Mouse (Mus musculus): ENCODE results near the gene Reep3. TPM values are rescaled to one million over a fixed set of nuclear protein-coding genes. Genes with fewer than 3 reads are reported as not detected.
"Not testable (repeated sequence)": the region's sequence is repeated elsewhere in the genome, so short reads cannot be mapped to it uniquely, and the experiment has no call there.

Gene Reep3
- polyA plus RNA-seq, 1 experiment from 2014 or later = 50.3 TPM

GRCm38 (mm10) chr10:67123756-67124155 lies 27.0 kb upstream of the Reep3 start:
- H3K36me3 ChIP-seq = no peaks in the 10 kb centered on the region
- no peak overlapping the region for H3K4me2 ChIP-seq (replicated peaks)
- WGBS = 65% methylated on average over 2 of the region's 2 CpGs
- H3K4me3 ChIP-seq = no peak overlapping the region
- no peak for ATAC-seq (ENCODE audit: low FRiP score, low read depth)
- H3K4me1 ChIP-seq = peaks cover 32% of the 10 kb centered on the region
- no peaks in the 10 kb centered on the region for H3K9me3 ChIP-seq
- H3K27ac ChIP-seq = no peak overlapping the region
- 0 out of 2 replicates have a peak, but pooled peaks cover 4% of the 10 kb centered on the region for H3K27me3 ChIP-seq
- H3K9ac ChIP-seq = no peak overlapping the region

- Histone ChIP-seq H3K9ac (no peak overlapping the region), H3K9me3 (no peaks in the 10 kb centered on the region), H3K36me3 (no peaks in the 10 kb centered on the region), H3K27ac (no peak overlapping the region), H3K4me1 (peaks cover 41% of the 10 kb centered on the region), H3K4me2 (replicated peaks) (no peak overlapping the region), H3K4me3 (no peak overlapping the region), H3K27me3 (0 out of 2 replicates have a peak, but pooled peaks cover 2% of the 10 kb centered on the region)
- no peak for ATAC-seq (ENCODE audit: low FRiP score, low read depth)
- WGBS = 75% methylated on average over 2 of the region's 2 CpGs
Measured at GRCm38 (mm10) chr10:67120640-67121039, 23.9 kb upstream of the Reep3 start.

DNA sequence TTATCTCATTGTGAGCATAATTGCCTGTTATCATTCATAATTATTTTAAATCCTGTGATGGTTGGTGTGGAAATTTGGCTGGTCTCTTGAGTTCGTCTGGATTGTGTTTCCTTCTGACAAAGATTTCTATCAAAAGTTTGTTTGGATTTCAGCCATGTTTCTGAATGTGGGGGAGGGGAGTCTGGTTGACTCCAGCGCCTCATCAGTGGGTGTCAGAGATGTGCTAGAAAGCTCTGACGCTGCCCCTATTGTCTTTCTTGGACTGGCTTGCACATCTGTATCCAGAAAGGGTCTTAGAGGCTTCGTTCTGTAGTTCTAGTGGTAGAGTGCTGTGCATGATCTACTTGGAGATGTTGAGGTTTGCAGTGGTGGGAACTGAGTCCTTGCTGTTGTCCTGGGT lies 23.4 kb upstream of the Reep3 start:
- Histone ChIP-seq H3K9ac (no peak overlapping the region), H3K27me3 (no peaks in the 10 kb centered on the region), H3K9me3 (no peaks in the 10 kb centered on the region), H3K4me1 (peaks cover 41% of the 10 kb centered on the region), H3K4me2 (replicated peaks) (no peak overlapping the region), H3K4me3 (no peak overlapping the region), H3K27ac (no peak overlapping the region), H3K36me3 (no peaks in the 10 kb centered on the region)
- no peak for ATAC-seq (ENCODE audit: low FRiP score, low read depth)
- WGBS = 76% methylated on average over 4 of the region's 4 CpGs

DNA sequence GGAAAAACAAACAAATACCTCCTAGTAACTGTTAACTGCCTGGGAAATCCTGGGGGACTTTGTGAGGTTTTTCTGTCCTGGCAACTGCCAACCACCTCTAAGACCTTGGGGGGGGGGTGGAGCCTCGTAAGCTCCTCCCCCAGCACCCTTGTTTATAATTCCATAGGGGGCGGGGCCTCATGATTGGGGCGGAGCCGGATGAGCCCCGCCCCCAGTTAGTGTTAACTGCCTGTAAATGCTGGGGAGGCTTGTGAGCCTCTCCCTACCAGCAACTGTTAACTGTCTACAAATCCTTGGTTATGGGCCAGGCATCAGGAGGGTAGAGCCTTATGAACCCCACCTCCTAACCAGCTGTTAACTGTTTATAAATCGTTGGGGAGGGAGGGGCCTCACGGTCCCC lies 22.5 kb upstream of the Reep3 start:
- no peaks in the 10 kb centered on the region for H3K9me3 ChIP-seq
- no peak overlapping the region for H3K4me2 ChIP-seq (replicated peaks)
- H3K36me3 ChIP-seq = no peaks in the 10 kb centered on the region
- H3K4me1 ChIP-seq = peaks cover 50% of the 10 kb centered on the region
- no peak overlapping the region for H3K9ac ChIP-seq
- H3K27me3 ChIP-seq = no peaks in the 10 kb centered on the region
- peak; percentile 34; the same call in 1 of the 2 replicates for ATAC-seq (ENCODE audit: low FRiP score, low read depth)
- no peak overlapping the region for H3K27ac ChIP-seq
- WGBS = 53% methylated on average over 7 of the region's 7 CpGs
- H3K4me3 ChIP-seq = no peak overlapping the region

GRCm38 (mm10) chr10:67116251-67116650 lies 19.5 kb upstream of the Reep3 start:
- H3K9me3 ChIP-seq = no peaks in the 10 kb centered on the region
- no peaks in the 10 kb centered on the region for H3K27me3 ChIP-seq
- 0 out of 2 replicates have a peak, but pooled peaks have one; percentile 20 for ATAC-seq (ENCODE audit: low FRiP score, low read depth)
- no peak overlapping the region for H3K4me3 ChIP-seq
- H3K4me1 ChIP-seq = peaks cover 71% of the 10 kb centered on the region
- peak overlapping the region; percentile 27; the same call in 1 of the 2 replicates for H3K4me2 ChIP-seq (replicated peaks)
- no peak overlapping the region for H3K9ac ChIP-seq
- no peaks in the 10 kb centered on the region for H3K36me3 ChIP-seq
- WGBS = 34% methylated on average over 8 of the region's 8 CpGs
- no peak overlapping the region for H3K27ac ChIP-seq

DNA sequence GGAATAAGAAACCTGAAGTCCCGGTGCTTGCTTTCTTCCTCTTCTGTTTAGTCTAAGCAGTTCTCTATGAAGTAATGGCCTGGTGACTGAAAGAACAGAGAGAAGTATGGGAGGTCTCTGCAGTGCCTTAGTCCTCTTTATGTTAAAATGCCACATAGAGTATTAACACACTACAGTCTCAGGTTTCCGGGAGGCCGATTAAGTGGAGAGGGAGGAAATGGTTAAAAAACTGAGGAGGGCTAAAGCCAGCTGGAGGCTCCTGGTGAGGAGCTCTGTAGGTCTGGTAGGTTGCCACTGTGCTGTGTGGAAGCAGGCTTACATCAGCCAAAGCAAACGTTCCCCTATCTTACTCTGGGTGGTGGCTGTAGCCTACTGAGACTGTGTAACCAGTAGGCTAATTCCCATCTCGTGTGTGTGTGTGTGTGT lies 18.9 kb upstream of the Reep3 start:
- Histone ChIP-seq H3K4me1 (peaks cover 77% of the 10 kb centered on the region), H3K27ac (peak overlapping the region; percentile 69), H3K9ac (no peak overlapping the region), H3K4me3 (no peak overlapping the region), H3K36me3 (no peaks in the 10 kb centered on the region), H3K4me2 (replicated peaks) (peak overlapping the region; percentile 40), H3K9me3 (no peaks in the 10 kb centered on the region), H3K27me3 (no peaks in the 10 kb centered on the region)
- WGBS = 10% methylated on average over 5 of the region's 5 CpGs
- peak; percentile 66 for ATAC-seq (ENCODE audit: low FRiP score, low read depth)

- no peaks in the 10 kb centered on the region for H3K27me3 ChIP-seq
- 0 out of 2 replicates have a peak overlapping the region, but pooled peaks have one; percentile 21 for H3K4me2 ChIP-seq (replicated peaks)
- 4% methylated on average over 6 of the region's 6 CpGs for WGBS
- H3K4me3 ChIP-seq = no peak overlapping the region
- ATAC-seq (ENCODE audit: low FRiP score, low read depth) = no peak
- no peak overlapping the region for H3K9ac ChIP-seq
- no peaks in the 10 kb centered on the region for H3K9me3 ChIP-seq
- no peaks in the 10 kb centered on the region for H3K36me3 ChIP-seq
- peaks cover 78% of the 10 kb centered on the region for H3K4me1 ChIP-seq
- H3K27ac ChIP-seq = peak overlapping the region; percentile 69
Measured at GRCm38 (mm10) chr10:67115115-67115514, 18.4 kb upstream of the Reep3 start.

- no peak overlapping the region for H3K4me2 ChIP-seq (replicated peaks)
- no peak overlapping the region for H3K9ac ChIP-seq
- H3K4me3 ChIP-seq = no peak overlapping the region
- H3K9me3 ChIP-seq = no peaks in the 10 kb centered on the region
- no peaks in the 10 kb centered on the region for H3K36me3 ChIP-seq
- 42% methylated on average over 11 of the region's 11 CpGs for WGBS
- no peak overlapping the region for H3K27ac ChIP-seq
- H3K27me3 ChIP-seq = no peaks in the 10 kb centered on the region
- peaks cover 75% of the 10 kb centered on the region for H3K4me1 ChIP-seq
- no peak for ATAC-seq (ENCODE audit: low FRiP score, low read depth)
Measured at GRCm38 (mm10) chr10:67113833-67114232, 17.1 kb upstream of the Reep3 start.

GRCm38 (mm10) chr10:67112967-67113366 lies 16.2 kb upstream of the Reep3 start:
- not testable (repeated sequence) for H3K4me3 ChIP-seq; H3K4me2 ChIP-seq (replicated peaks); H3K9ac ChIP-seq; H3K9me3 ChIP-seq; H3K27ac ChIP-seq; ATAC-seq (ENCODE audit: low FRiP score, low read depth); H3K36me3 ChIP-seq; H3K27me3 ChIP-seq
- peaks cover 74% of the 10 kb centered on the region for H3K4me1 ChIP-seq
- 80% methylated on average over 5 of the region's 5 CpGs for WGBS

DNA sequence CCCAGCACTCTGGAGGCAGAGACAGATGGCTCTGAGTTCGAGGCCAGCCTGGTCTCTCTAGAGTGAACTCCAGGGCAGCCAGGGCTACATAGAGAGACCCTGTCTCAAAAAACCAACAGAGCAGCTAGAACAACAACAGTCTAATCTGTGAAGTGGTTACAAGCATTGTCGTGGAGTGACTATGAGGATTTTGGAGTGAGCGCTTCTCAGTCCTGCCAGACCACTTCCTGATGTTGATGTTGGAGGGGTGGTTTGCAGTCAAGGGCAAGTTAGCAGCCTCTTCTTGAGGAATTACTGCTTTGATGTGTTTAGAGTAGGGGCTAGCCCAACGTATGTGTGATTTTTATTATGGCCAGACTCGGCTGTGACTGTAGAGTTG lies 15.0 kb upstream of the Reep3 start:
- Histone ChIP-seq H3K27ac (no peak overlapping the region), H3K4me2 (replicated peaks) (no peak overlapping the region), H3K4me1 (peaks cover 74% of the 10 kb centered on the region), H3K9me3 (no peaks in the 10 kb centered on the region), H3K36me3 (peaks cover 8% of the 10 kb centered on the region), H3K9ac (no peak overlapping the region), H3K4me3 (no peak overlapping the region), H3K27me3 (no peaks in the 10 kb centered on the region)
- 60% methylated on average over 5 of the region's 5 CpGs for WGBS
- no peak for ATAC-seq (ENCODE audit: low FRiP score, low read depth)

GRCm38 (mm10) chr10:67111044-67111798 lies 14.5 kb upstream of the Reep3 start:
- ATAC-seq (ENCODE audit: low FRiP score, low read depth) = peak; percentile 57; the same call in 1 of the 2 replicates
- peaks cover 74% of the 10 kb centered on the region for H3K4me1 ChIP-seq

GRCm38 (mm10) chr10:67109635-67110034 lies 12.9 kb upstream of the Reep3 start:
- no peak overlapping the region for H3K9ac ChIP-seq
- H3K36me3 ChIP-seq = peaks cover 8% of the 10 kb centered on the region
- H3K27me3 ChIP-seq = no peaks in the 10 kb centered on the region
- H3K9me3 ChIP-seq = no peaks in the 10 kb centered on the region
- H3K27ac ChIP-seq = no peak overlapping the region; the same call in 1 of the 2 replicates
- 86% methylated on average over 5 of the region's 5 CpGs for WGBS
- no peak for ATAC-seq (ENCODE audit: low FRiP score, low read depth)
- peaks cover 72% of the 10 kb centered on the region for H3K4me1 ChIP-seq
- no peak overlapping the region for H3K4me2 ChIP-seq (replicated peaks)
- no peak overlapping the region for H3K4me3 ChIP-seq

More at GRCm38 (mm10) chr10:67111044-67111798, 14.5 kb upstream of the Reep3 start:
- Histone ChIP-seq H3K9me3 (no peaks in the 10 kb centered on the region), H3K27ac (no peak overlapping the region), H3K36me3 (peaks cover 8% of the 10 kb centered on the region), H3K4me3 (no peak overlapping the region), H3K4me2 (replicated peaks) (no peak overlapping the region), H3K27me3 (no peaks in the 10 kb centered on the region), H3K9ac (no peak overlapping the region)
- WGBS = 62% methylated on average over 14 of the region's 14 CpGs

DNA sequence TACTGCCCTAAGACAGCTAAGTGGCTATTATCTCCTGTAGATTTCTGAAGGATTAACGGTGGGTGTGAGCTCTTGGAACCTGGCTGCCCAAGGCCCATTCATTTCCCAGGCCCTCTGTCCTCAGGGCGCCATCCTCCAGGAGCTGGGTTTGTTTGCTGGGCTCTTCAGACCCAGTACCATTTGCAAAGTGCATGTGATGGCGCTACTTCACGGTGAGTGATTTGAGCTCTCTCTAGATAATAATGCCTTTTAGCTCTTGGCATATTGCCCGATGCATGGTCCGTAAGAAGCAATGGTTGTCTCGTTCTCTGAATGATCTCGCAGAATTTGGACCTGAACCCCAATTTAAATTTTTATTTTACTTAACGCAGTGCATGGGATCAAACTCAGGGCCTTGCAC lies 11.4 kb upstream of the Reep3 start:
- Histone ChIP-seq H3K36me3 (peaks cover 8% of the 10 kb centered on the region), H3K9me3 (no peaks in the 10 kb centered on the region), H3K27ac (no peak overlapping the region), H3K9ac (no peak overlapping the region), H3K4me3 (no peak overlapping the region), H3K4me1 (peaks cover 79% of the 10 kb centered on the region), H3K4me2 (replicated peaks) (no peak overlapping the region), H3K27me3 (no peaks in the 10 kb centered on the region)
- no peak for ATAC-seq (ENCODE audit: low FRiP score, low read depth)
- 75% methylated on average over 9 of the region's 9 CpGs for WGBS
